Mouse (Mus musculus) telencephalon, adult 2 months (tissue): ENCODE results near the gene Cbfa2t3.
A peak's percentile ranks its signal among the peaks of the same experiment; 100 is the strongest.

Experiments used
- DNase-seq: peaks from one replicate; pipeline ENCODE4 v3.0.0-alpha.2; 2011; ENCODE audit warnings: low read depth, low spot score

The Cbfa2t3 gene

GRCm38 (mm10) chr8:122610209-122610608 lies 88.7 kb downstream of the Cbfa2t3 start:
- DNase-seq, result no peak

GRCm38 (mm10) chr8:122606810-122607209 lies 92.1 kb downstream of the Cbfa2t3 start:
- DNase-seq, result no peak

- DNase-seq, result peak; percentile 28
Observed at GRCm38 (mm10) chr8:122605367-122605766, 93.5 kb downstream of the Cbfa2t3 start.

- DNase-seq, result no peak
Observed at GRCm38 (mm10) chr8:122604640-122605039, 94.3 kb downstream of the Cbfa2t3 start.

GRCm38 (mm10) chr8:122600666-122601065 lies 98.2 kb downstream of the Cbfa2t3 start:
- no peak for DNase-seq

- no peak for DNase-seq
Observed at GRCm38 (mm10) chr8:122596031-122596430, 102.9 kb downstream of the Cbfa2t3 start.

- no peak for DNase-seq
Observed at GRCm38 (mm10) chr8:122593783-122594507, 105.0 kb downstream of the Cbfa2t3 start.

- DNase-seq, result no peak
Observed at GRCm38 (mm10) chr8:122593240-122593639, 105.7 kb downstream of the Cbfa2t3 start.

GRCm38 (mm10) chr8:122586749-122587148 lies 112.2 kb downstream of the Cbfa2t3 start:
- DNase-seq, result no peak

GRCm38 (mm10) chr8:122586171-122586570 lies 112.7 kb downstream of the Cbfa2t3 start:
- no peak for DNase-seq

- no peak for DNase-seq
Observed at GRCm38 (mm10) chr8:122585411-122585891, 113.5 kb downstream of the Cbfa2t3 start.

GRCm38 (mm10) chr8:122584981-122585380 lies 113.9 kb downstream of the Cbfa2t3 start:
- DNase-seq, result no peak

- no peak for DNase-seq
Observed at GRCm38 (mm10) chr8:122580926-122581325, 118.0 kb downstream of the Cbfa2t3 start.

GRCm38 (mm10) chr8:122579196-122579595 lies 119.7 kb downstream of the Cbfa2t3 start:
- no peak for DNase-seq

GRCm38 (mm10) chr8:122577116-122577515 lies 121.8 kb downstream of the Cbfa2t3 start:
- no peak for DNase-seq

- DNase-seq, result peak; percentile 87
Observed at GRCm38 (mm10) chr8:122576648-122577022, 122.3 kb downstream of the Cbfa2t3 start, which contains the start of gene Aprt. Gene Aprt (minus strand): TSS chr8:122576909.

GRCm38 (mm10) chr8:122575735-122576647 lies 122.9 kb downstream of the Cbfa2t3 start:
- no peak for DNase-seq

GRCm38 (mm10) chr8:122575286-122575685 lies 123.6 kb downstream of the Cbfa2t3 start:
- DNase-seq, result no peak
